Mouse (Mus musculus) frontal cortex, adult (tissue): Measurements from ENCODE around the gene Cabp2.
"Not testable (repeated sequence)": the region's sequence is repeated elsewhere in the genome, so short reads cannot be mapped to it uniquely, and the experiment has no call there.

ENCODE experiments used
- ATAC-seq: cut with Nextera tagmentation; 2 replicates; pipeline ENCODE4 v1.9.2; 2017; ENCODE audit warnings: mild to moderate bottlenecking, moderate library complexity, mixed read lengths; ENCODE audit not compliant: low TSS enrichment

The Cabp2 gene

GRCm38 (mm10) chr19:4081394-4081793 lies at the start of gene Cabp2:
TSS of gene Cabp2 (plus strand) at chr19:4081578.
- ATAC-seq = no peak

GRCm38 (mm10) chr19:4032668-4033067 lies 48.7 kb upstream of the Cabp2 start:
- no peak for ATAC-seq

- no peak for ATAC-seq
Observed at GRCm38 (mm10) chr19:4033298-4033697, 48.1 kb upstream of the Cabp2 start.

- ATAC-seq = no peak
Observed at GRCm38 (mm10) chr19:4033742-4034141, 47.6 kb upstream of the Cabp2 start.

GRCm38 (mm10) chr19:4036327-4037045 lies 44.9 kb upstream of the Cabp2 start:
- no peak for ATAC-seq

- 0 out of 2 replicates have a peak, but pooled peaks have one; percentile 13 for ATAC-seq
Observed at GRCm38 (mm10) chr19:4037154-4037787, 44.1 kb upstream of the Cabp2 start.

GRCm38 (mm10) chr19:4037788-4038232 lies 43.6 kb upstream of the Cabp2 start, which contains the start of gene Gstp1:
TSS of gene Gstp1 (minus strand) at chr19:4037985.
- peak; percentile 97 for ATAC-seq

GRCm38 (mm10) chr19:4040941-4041340 lies 40.4 kb upstream of the Cabp2 start:
- ATAC-seq = not testable (repeated sequence)

- ATAC-seq = not testable (repeated sequence)
Observed at GRCm38 (mm10) chr19:4041500-4041899, 39.9 kb upstream of the Cabp2 start.

- no peak for ATAC-seq
Observed at GRCm38 (mm10) chr19:4042124-4042523, 39.3 kb upstream of the Cabp2 start.

GRCm38 (mm10) chr19:4044109-4044508 lies 37.3 kb upstream of the Cabp2 start:
- not testable (repeated sequence) for ATAC-seq

- ATAC-seq = peak; percentile 97
Observed at GRCm38 (mm10) chr19:4045966-4046865, 35.2 kb upstream of the Cabp2 start, which contains the start of gene Gstp2. TSS of gene Gstp2 (minus strand) at chr19:4046023.

GRCm38 (mm10) chr19:4046866-4047254 lies 34.5 kb upstream of the Cabp2 start:
- ATAC-seq = no peak

- no peak for ATAC-seq
Observed at GRCm38 (mm10) chr19:4047859-4048258, 33.5 kb upstream of the Cabp2 start.

GRCm38 (mm10) chr19:4049069-4049468 lies 32.3 kb upstream of the Cabp2 start:
- not testable (repeated sequence) for ATAC-seq

GRCm38 (mm10) chr19:4051016-4051415 lies 30.4 kb upstream of the Cabp2 start:
- no peak for ATAC-seq

- ATAC-seq = no peak
Observed at GRCm38 (mm10) chr19:4051741-4052515, 29.4 kb upstream of the Cabp2 start.

- ATAC-seq = no peak
Observed at GRCm38 (mm10) chr19:4052516-4053030, 28.8 kb upstream of the Cabp2 start.

- no peak for ATAC-seq
Observed at GRCm38 (mm10) chr19:4054613-4055012, 26.8 kb upstream of the Cabp2 start.

- ATAC-seq = no peak
Observed at GRCm38 (mm10) chr19:4055216-4055946, 26.0 kb upstream of the Cabp2 start.
